Mouse (Mus musculus) lung, postnatal 14 days (tissue): ENCODE results near the gene Ttpal.

Experiments used
- DNase-seq: peaks from one replicate; pipeline ENCODE4 v3.0.0; 2021

Ttpal gene

DNA sequence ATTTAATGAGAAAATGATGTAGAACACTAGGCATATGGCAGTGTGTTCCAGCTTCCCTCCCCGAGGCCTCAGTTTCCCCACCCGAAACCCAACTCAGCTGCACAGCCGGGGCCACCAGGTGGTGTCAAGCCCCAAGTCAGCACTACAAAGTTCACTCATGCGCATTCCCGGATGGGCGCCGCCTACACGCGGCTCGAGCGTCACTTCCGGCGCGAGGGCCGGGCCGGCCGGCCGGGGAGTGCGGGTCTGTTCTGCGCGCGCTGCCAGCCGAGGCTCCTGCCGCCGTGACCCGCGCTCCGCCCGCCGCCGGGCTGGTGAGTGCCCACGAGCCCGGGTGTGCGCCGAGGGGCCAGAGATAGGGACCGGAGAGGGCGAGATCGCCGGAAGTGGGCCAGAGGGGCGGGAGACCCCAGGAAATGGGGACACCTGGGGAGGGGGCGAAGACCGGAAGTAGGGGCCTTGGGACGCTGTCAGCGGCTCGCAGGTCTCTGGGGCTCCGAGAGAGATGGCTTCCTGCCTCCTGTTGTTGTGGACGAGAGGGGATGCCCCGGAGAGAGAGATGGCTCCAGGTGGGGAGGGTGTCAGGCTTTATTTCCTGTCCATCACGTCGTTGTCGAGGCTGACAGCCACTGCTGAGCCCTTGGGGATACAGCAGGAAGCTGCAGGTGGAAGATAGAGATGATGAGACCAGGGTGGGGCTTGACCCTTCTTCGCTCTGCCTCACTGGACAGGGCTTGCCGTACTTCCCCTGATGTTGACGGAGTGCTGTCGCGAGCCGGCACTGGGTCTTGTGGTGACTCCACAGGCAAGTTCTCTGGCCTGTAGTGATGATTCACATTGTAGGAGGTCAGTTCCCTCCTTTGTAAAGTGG lies at the start of gene Ttpal:
Gene Ttpal (plus strand): TSS at position 214 of the 871 bp plus-strand sequence.
- peak; percentile 90 for DNase-seq

DNA sequence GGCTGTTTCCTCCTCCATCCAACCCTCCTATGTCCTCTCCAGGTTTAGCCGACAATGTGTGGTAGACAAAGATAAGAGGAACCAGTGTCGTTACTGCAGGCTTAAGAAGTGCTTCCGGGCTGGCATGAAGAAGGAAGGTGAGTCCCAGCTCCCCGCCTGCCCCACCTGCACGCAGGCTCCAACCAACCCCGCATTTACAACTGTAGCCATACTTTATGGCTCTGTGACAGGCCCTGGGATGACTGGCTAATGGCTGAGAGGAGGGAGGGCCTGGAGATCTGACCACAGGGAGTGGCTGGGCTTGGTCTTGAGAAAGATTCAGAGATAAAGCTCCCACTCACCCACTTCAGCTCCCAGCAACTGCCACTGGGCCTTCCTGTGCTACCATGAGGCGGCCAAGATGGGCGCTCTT lies 49.6 kb upstream of the Ttpal start:
- DNase-seq, result no peak

DNA sequence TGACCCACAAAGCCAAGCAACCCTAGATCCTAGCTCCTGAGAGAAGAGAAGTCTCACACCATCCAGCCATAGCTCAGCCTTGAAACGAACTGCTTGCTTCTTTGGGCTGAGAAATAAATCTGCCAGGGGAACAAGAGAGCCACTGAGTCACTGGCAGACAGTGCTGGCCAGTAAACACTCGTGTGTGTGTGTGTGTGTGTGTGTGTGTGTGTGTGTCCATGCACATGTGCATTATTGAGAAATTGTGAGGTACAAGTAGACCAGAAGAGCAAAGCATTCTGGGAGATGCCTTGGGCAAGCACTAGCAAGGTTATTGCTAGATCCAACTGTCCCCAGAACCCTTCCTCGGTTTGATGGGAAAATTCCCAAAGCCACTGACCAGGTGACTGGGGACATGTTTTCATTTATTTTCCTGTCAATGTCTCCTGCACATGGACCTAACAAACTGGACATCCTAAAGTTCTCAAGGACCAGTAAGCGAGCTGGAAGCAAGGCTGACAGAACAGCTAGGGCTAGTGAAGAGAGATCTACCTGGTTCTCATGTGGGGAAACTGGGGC lies 47.6 kb upstream of the Ttpal start:
- DNase-seq, result no peak

DNA sequence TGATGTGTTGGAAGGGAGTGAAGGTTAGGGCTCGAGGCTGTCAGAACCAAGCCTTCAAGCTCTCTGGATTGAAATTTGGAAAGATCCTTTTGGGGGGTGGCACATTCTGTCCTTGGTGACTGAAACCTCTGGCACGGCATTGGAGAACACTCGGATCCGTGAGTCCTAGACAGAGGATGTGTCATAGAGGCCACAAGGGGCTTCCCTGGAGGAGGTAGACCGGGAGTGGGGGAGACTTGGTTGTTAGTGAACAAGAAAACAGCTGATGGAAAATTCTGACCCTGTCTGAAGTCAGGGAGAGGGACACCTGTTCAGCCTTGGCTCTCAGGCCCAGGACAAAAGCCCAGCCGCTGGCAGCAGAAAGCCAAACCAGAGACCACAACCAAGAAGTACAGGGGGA lies 47.1 kb upstream of the Ttpal start:
- no peak for DNase-seq

DNA sequence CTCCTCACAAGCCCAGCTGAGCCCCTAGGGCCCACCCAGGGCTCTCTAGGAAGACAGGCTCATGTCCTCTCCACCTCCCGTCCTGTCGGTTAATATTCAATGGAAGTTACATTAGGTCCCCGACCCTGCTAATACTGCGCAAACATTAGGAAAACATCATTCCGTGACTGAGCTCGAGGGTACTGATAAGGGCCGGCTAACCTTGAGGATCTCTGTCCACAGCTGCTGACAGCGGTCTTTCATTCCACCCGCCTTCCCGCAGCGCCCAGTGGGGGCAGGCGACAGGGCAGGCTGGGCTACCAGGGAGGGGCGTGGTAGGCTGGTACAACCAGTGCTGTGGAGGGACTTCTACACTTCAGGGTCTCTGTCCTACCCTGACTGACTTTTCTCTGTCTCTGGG lies 46.7 kb upstream of the Ttpal start:
- DNase-seq, result no peak

DNA sequence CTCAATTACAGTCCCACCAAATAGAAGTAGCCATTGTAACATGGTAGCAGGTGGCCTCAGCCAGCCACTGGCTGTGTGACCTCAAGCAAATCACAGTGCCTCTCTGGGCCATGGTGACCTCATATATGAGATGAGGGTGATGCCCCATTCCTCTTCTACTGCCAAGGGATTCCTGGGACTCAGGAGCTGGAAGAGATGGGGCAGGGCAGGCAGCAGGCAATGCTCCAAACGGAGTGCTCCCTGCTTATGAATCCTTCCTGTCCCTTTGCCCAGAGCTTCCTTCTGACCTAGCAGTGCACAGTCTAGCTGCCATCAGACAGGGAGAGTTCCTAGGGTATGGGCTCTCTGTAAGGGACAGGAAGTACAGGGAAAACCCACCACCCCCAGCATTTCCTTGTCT lies 43.6 kb upstream of the Ttpal start:
- no peak for DNase-seq

DNA sequence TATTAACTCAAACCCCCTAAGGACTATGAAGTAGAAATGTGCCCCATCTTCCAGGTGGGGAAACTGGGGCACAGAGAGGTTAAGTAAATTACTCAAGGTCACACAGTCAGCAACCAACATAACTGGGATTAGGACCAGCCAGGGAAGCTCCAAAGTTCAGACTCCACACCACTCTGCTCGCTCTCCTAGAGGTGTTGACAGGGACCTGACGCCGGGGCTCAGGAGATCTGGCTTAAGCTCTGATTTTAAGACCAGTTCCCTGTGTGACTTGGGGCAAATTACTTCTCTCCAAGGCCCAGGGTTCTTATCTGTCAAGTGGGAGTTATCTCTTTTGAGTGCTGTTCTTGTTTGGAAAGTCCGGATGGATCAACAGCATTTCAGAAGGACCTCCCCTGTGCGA lies 42.9 kb upstream of the Ttpal start:
- no peak for DNase-seq

DNA sequence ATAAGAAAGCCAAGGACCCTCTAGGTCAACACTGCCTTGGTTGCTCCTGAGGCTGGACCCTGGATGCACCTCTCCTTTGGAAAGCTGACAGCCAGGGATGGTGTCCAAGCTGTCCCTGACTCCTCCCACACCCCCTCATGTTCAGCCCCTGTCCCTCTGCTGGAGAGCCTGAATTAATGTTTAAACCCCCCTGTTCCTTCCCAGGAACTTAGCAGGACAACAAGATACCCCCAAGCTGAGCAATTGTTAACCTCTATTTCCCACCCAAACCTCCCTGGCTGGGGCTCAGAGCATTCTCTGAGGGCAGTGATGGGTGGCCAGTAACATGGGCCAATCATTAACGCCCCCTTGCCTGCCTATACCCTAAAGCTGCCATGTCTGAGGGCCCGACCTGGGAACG lies 41.9 kb upstream of the Ttpal start:
- DNase-seq, result no peak

DNA sequence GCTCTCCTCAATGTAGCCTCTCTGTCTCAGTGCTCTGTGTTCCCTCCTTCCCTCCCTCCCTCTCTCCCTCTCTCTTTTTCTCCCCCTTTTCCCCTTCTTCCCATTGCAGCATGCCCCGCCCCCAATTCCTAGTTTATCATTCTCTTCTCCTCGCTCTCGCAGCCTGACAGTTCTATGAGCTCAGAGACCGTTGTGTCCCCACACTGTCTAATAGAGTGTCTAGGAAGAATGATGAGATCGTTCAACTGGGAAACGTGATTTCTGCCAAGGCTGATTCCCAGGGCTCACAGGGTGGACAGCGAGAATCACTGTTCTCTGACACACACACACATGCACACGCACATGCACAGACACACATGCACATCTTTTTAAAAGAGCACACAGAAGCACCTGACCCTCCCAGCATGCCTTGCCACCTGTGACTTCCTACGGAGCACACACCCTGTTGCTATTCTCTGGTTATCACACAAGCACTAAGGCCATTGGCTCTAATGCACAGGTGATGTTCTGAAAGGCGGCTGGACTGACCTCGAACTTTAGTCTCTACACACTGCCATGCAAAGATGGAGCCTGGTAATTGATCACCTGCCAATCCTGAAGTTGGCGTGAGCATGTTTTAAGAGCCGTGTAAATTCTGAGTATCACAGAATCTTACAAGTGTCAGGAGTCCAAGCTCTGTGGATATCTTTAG lies 40.7 kb upstream of the Ttpal start:
- DNase-seq, result no peak

DNA sequence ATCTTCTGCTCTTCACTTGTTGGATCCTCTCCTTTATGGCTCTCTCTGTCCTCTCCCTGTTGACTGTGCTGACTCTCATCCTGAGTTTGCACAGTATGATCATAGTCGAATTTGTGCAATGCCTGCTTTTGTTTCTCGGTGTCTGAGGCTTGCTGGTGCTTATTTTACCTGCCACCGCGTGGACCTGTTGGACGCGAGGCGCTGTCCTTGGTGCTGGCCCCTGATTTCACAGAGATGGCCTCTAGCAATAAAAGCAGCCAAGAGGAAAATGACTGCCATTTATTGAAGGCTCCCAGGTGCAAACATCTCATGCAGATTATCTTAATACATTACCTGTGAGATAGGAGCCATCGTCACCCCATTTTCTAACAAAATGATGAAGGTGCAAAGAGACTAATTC lies 37.5 kb upstream of the Ttpal start:
- DNase-seq, result peak; percentile 42

DNA sequence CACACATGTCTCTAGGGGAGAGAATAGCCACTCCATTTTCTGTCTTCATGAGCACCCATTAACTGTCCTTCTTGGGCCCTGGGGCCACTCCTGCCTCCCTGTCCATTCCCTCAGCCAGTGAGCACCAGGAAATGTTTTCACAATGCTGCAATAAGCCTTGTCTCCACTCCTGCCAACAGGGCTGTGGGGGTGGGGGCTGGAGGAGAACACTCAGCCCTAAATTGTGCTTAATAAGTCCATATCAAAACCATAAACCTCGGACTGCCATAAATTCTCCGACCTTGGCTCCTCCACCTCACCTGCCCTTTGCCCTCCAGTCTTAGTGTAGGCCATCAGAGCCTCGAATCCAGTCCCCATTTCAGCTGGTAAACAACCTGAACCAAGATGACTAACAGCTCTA lies 27.8 kb upstream of the Ttpal start:
- DNase-seq, result no peak

DNA sequence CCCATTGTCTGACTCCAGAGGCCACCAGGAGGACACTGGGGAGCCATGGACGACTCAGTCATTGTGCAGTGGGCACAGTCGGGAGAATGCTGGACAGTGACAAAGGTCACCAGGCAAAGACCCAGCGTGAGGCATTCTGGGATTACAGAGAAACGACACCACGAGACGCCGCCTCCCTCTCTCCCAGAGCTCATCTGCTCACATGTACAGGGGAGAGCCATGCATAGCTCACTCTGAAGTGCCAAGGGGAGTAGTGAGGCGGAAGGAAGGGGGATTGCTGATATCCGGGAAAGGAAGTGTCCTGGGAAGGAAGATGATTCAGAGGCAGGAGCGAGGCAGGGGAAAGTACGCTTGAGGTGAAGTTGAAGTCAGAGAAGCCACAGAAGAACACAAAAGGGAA lies 26.9 kb upstream of the Ttpal start:
- no peak for DNase-seq

DNA sequence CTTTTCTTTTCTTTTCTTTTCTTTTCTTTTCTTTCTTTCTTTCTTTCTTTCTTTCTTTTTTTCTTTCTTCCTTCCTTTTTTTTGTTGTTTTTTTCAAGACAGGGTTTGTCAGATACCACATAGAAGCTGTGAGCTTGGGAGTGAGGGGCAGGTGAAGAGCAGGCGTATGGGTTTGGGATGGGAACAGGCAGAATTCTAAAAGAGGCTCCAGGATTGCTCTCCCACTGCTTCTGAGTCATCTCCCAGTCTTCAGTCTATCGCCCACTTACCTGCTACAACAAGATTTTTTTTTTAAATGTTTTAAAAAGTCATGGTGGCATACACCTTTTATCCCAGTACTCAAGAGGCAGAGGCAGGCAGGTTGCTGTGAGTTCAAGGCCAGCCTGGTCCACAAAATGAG lies 24.1 kb upstream of the Ttpal start:
- DNase-seq, result no peak

DNA sequence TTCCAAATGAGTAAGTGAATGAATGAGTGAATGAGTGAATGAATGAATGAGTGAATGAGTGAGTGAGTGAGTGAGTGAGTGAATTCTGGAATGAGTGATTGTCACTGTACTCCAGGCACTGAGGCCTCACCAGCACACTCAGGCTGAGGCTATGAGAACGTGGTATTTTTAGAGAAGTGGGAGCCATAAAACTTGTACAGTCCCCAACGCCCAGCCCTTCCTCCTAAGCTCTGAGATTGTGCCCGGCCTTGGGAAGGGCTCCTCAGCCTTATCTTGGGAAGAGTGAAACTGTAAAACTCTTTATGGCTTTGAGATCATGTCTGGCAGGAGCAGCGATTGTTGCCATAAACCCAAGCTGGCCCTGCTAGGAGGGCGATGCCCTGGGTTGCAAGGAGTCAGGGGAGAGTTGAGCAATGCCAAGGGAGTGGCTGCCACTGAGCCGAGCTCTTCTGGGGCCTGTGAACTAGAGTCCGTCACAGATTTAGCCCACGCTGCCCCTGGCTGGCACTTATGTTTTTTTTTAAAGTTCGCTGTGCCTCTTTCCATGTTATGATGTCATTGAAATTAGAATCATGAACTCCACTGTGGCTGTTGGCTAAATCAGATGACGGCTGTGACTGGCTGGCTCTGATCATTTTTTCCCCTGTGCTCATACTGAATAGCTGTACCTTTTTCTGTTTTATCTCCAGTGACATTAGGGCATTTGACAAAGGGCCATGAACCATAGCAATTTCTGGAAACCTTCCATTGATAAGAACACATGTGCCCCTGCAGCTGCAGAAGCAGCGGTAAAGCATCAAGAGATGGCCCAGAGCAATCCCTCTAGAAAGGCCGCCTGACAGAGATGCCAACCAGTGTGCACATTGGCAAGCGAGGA lies 21.8 kb upstream of the Ttpal start:
- peak; percentile 11 for DNase-seq

DNA sequence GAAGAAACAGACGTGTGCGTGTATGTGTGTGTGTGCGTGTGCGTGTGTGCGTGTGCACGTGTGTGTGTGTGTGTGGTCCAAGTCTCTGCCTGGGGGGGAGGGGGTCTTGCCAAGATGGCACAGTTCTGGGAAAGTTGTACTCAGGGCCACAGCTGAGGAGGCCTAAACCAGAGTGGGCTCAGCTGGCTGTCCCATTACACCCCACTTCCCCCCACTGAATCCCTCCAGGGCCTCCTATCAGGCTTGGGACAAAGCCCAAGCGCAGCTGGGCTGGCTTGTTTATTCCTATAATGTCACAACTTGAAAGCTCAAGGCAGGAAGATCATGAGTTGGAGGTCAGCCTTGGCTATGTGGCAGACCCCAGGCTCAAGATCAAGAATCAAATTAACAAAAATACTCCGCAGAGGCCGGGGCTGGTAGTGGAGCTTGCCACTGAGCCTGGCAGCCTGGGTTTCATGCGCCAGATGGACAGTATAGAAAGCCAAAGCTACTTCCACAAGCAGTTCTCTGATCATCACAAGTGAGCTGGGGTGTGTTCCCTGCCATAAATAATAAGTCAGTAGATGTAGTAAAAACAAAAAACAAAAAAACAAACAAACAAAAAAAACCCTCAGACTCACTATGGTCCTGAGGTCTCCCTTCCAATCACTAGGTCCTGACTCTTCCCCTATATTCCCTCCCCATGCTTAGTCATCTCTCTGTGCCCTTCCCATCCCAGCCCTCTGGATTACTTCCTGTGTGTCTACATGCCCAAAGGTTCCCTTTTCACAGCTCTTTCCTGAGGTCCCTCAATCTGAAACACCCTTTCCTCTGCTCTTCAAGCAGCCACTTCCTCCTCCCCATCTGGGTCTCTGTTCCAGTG lies 18.7 kb upstream of the Ttpal start:
- no peak for DNase-seq

DNA sequence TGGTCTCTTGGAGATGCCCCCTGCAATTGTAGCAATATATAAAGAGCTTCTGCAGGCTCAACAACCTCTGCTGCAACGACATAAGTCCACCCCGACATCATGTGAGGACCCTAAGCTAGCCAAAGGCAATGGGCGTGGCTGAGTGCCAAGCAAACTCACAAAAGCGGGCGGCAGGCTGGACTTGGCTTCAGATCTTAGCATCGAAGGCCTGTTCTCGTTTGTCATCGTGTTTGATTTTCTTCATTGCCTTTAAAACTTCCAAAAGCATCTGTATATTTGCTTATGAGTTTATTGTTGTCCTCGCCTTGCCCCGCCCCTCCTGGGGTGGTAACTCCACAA lies 18.1 kb upstream of the Ttpal start:
- no peak for DNase-seq

DNA sequence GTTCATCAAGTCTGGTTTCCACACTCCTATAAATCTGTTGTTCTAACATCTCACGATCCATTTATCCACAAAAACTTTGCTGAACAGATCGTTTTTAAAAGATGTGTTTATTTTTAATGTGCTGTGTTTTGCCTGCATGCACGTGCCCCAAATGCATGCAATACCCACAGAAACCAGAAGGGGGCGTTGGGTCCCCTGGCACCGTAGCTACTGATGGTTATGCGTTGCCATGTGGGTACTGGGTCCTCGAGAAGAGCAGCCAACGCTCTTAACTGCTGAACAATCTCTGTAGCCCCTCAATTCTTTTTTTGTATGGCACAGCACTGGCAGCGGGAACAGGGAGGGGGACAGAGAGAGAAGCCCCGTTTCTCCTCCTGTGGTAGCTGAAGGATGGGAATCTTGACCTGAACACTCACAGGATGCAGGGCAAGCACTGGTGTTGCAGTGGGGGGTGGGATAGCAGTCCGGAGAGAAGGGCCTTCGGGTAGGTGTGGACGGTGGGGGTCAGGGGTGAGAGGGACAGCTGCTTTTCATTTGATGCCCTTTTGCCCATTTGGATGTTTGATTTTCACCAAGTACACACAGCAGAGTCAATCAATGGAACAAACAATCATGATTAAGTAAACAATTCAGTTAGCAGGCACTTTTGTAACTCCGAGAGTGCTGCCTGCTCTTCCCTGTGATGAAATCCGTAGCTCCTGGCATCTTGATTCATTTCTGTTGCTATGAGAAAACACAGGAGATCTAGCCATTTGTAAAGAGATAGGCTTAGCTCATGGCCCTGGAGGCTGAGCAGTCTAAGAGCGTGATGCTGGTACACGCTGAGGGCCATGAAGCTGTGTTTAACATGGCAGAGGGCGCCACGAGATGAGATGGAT lies 15.5 kb upstream of the Ttpal start:
- DNase-seq, result peak; percentile 67

DNA sequence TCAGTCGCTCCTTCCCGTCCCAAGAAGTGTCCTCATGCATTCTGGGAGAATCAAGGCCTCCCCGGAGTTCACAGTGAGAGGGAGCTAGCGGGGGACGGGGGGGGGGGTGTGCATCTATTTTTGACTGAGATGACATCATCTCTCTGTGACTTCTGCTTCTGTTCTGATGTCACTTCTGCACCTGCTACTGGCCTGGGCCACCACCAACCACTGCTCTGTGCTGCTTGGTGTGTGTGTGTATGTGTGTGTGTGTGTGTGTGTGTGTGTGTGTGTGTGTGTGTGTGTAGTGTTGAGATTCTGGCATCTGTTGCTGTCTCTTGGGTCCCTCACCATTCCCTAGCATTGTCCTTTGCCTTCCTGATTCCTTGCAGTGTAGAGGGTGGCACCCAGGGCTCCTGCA lies 14.6 kb upstream of the Ttpal start:
- DNase-seq, result no peak

DNA sequence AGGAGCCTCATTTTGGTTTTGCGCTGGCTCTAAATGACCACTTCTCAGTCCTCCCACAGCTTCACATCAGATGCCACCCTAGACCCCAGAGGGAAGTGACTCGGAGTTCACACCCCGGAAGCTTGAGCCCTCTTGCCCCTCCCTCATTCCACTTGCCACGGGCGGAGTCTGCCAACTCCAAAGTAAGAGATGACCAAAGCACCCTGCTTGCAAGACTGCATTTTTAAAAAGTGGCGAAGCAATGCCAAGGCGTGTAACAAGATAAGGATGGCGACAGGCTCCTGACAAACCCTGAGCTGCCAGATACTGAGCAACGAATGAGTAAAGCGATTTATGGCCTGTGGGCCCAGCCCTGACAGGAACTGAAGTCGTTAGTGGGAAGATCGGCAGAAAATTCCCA lies 11.9 kb upstream of the Ttpal start:
- no peak for DNase-seq

DNA sequence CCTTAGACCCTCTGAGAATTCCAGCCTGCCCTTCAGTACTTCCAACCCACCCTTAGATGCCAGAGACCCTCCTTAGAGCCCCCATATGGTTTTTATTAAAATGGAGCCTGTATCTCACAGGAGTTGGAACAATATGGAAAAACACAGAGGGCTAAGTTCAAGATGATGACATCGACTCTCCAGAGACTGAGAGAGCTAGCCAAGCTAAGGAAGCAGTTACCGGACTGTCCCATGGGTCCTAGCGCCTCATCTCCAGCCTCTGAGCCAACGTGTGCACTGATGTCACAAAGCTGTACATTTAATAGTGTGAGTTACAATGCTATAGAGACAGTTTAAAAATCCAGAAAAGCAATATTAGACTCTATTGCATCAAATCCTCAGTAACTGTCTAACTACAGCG lies 11.1 kb upstream of the Ttpal start:
- DNase-seq, result no peak

DNA sequence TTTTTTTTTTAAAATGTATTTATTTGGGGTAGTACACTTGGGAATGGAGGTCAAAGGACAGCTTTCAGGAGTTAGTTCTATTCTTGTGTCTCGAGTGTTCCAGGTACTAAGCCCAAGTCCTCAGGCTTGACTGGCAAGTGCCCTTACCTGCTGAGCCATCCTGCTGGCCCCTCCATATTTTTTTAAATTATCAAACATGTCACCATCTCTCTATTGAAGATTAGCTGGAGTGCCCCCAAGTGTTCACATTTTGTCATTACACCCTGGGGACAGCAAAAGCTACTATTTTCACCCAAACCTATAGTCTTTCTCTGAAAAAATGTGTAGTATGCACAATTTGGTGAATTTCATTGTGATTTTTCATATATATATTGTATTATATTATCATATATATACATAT lies 10.0 kb upstream of the Ttpal start:
- DNase-seq, result peak; percentile 56
